Mouse (Mus musculus) small intestine, adult 2 months (tissue): ENCODE data around the gene Hoxd8.

Source experiments
- CTCF ChIP-seq: fragments of 200-500 bp; IDR thresholded peaks from 2 replicates; pipeline ENCODE4 v1.5.1; 2012; ENCODE audit warnings: low read depth, mild to moderate bottlenecking, control low read depth, inconsistent platforms, low read length, moderate library complexity, mixed read lengths; ENCODE audit not compliant: insufficient replicate concordance, insufficient read length; ENCODE audit errors: extremely low read depth
- POLR2A ChIP-seq: fragments of 200-500 bp; IDR thresholded peaks from 2 replicates; pipeline ENCODE4 v1.6.1; 2012; ENCODE audit warnings: low read depth, mild to moderate bottlenecking, control low read depth, inconsistent platforms, low read length, moderate library complexity

DNA sequence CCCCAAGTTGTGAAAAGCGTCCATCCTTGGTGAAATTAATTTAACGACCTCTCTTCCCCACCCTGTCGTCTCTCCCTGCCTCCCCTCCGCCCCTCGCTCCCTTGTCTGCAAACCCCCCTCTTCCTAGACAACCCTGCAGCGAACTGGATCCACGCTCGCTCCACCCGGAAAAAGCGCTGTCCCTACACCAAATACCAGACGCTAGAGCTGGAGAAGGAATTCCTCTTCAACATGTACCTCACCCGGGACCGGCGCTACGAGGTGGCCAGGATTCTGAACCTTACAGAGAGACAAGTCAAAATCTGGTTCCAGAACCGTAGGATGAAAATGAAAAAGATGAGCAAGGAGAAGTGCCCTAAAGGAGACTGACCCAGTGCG lies 5.4 kb upstream of the Hoxd8 start:
- TF ChIP-seq POLR2A (no peak), CTCF (no peak)
